Comparison of ENCODE assay signal across 20 mouse cellular contexts in the genomic region with DNA sequence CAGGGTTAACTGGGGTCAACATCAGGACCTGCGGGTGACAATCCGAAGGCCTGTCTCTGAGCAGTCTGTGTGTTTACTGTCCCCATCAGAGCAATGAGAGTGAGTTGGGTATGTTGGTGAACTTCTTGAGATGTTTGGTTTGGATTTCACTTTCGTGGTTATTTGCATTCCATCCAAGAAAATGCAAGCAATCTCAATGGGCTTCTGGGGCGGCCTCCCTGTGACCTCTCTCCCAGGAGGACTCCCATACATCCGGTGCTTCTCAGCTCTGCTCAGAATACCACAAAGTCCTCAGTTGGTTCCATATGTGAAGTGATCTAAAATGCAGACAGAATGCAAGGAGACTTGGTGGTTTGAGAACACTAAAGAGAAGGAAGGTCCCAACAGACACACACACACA.
"Had no signal": no experiment of that assay in that cellular context is flagged by ENCODE, and none has a peak within 500 bp of the region (broad histone marks: within the 10 kb centered on the region; RNA-seq: fewer than 3 reads in every experiment).

No protein-coding gene starts in this region.

- H3K27me3 ChIP-seq: limb, embryonic 12.5 days; limb, embryonic 15.5 days; midbrain, embryonic 12.5 days; neural tube, embryonic 13.5 days; stomach, embryonic 15.5 days had no signal

- H3K4me2 ChIP-seq: limb, embryonic 12.5 days; limb, embryonic 15.5 days; liver, embryonic 11.5 days; midbrain, embryonic 12.5 days; neural tube, embryonic 13.5 days; stomach, embryonic 15.5 days had no signal

- ATAC-seq: intestine, embryonic 16.5 days; liver, postnatal 0 days; midbrain, embryonic 16.5 days had no signal

- H3K4me3 ChIP-seq: layer of hippocampus, adult 2 months; limb, embryonic 12.5 days; limb, embryonic 15.5 days; midbrain, embryonic 12.5 days; myocyte; neural tube, embryonic 13.5 days; stomach, embryonic 15.5 days had no signal

- H3K9ac ChIP-seq: limb, embryonic 12.5 days; limb, embryonic 15.5 days; liver, embryonic 14.5 days; liver, postnatal 0 days; midbrain, embryonic 12.5 days; neural tube, embryonic 13.5 days; stomach, embryonic 15.5 days had no signal

- H3K4me1 ChIP-seq: midbrain, embryonic 12.5 days; neural tube, embryonic 13.5 days; stomach, embryonic 15.5 days had no signal

- H3K9me3 ChIP-seq: limb, embryonic 12.5 days; limb, embryonic 15.5 days; midbrain, embryonic 12.5 days; neural tube, embryonic 13.5 days; stomach, embryonic 15.5 days had no signal

- DNase-seq: kidney, adult 18-20 months; kidney, adult 9 months; kidney, postnatal 25 days; layer of hippocampus, adult 9-11 months; liver, postnatal 0 days; retina, postnatal 1 day; right cerebral cortex, postnatal 25 days; spleen, adult 18-20 months; thymus, postnatal 36 days had no signal

- H3K36me3 ChIP-seq: limb, embryonic 12.5 days; limb, embryonic 15.5 days; midbrain, embryonic 12.5 days; neural tube, embryonic 13.5 days; stomach, embryonic 15.5 days had no signal

- H3K27ac ChIP-seq: layer of hippocampus, adult 2 months; limb, embryonic 12.5 days; limb, embryonic 15.5 days; liver, embryonic 14.5 days; midbrain, embryonic 12.5 days; neural tube, embryonic 13.5 days; stomach, embryonic 15.5 days had no signal
